Mouse (Mus musculus) heart, adult 2 months (tissue): ENCODE measurements around the gene Mlxip.

Source experiments
- CTCF ChIP-seq: fragments of 200-600 bp; IDR thresholded peaks from 2 replicates; pipeline ENCODE4 v1.8.1; 2022; ENCODE audit warnings: antibody characterized with exemption, mild to moderate bottlenecking, moderate library complexity
- POLR2A ChIP-seq: fragments of 200-500 bp; IDR thresholded peaks from 2 replicates; pipeline ENCODE4 v1.6.1; 2011; ENCODE audit warnings: mild to moderate bottlenecking, low read depth, low read length, control low read depth; ENCODE audit not compliant: insufficient read depth

GRCm38 (mm10) chr5:123461420-123461819 lies 66.8 kb downstream of the Mlxip start:
- no peak for TF ChIP-seq CTCF
- no peak for TF ChIP-seq POLR2A
